Mouse (Mus musculus): ENCODE data around the gene Grb2. TPM values are rescaled to one million over a fixed set of nuclear protein-coding genes. Genes with fewer than 3 reads are reported as not detected.
A peak's percentile ranks its signal among the peaks of the same experiment; 100 is the strongest.
"Not testable (repeated sequence)": the region's sequence is repeated elsewhere in the genome, so short reads cannot be mapped to it uniquely, and the experiment has no call there.

Grb2 gene
- total RNA-seq, 2 experiments from 2014 or later: 184 to 203 TPM

DNA sequence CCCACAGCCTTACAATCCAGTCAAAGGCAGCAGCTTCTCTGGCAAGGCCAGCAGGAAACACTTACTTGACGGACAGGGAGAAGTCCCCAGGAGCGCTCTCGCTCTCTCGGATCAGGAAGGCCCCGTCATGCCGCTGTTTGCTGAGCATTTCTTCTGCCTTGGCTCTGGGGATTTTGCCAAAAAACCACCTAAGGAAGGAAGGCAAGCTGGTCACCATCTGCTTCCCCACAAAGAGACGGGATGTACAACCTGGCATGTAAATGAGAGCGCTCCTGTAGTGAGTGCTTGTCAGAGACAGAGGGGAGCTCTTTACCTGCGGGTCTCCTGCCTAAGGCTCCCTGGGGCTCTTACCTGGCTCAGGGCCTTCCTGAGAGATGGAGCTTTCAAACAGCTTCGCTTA is 58.7 kb downstream of the Grb2 start:
- peak; percentile 37 to 61 for DNase-seq (ENCODE audit: low spot score in 2 of 2)

GRCm38 (mm10) chr11:115647459-115647858 is 60.9 kb downstream of the Grb2 start:
- peak in 1 of 2 experiments; percentile 77 for DNase-seq (ENCODE audit: low spot score in 2 of 2)

DNA sequence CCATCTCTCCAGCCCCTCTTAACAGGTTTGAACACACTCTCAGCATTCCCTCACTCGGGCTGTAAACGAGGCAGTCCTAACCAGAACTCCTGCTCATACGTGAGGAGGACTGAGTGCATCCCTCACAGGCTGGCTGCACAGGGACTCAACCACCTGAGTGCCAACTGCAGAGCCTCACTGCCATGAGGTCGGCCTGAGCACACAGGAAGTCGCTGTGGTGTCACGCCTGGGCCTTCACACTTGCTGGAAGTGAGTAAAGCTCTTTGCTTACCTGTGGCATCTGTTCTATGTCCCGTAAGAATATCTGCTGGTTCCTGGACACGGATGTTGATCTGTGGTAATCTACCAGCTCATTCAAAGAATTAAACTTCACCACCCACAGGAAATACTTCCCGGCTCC is 62.0 kb downstream of the Grb2 start:
- DNase-seq (ENCODE audit: low spot score in 2 of 2): no peak

DNA sequence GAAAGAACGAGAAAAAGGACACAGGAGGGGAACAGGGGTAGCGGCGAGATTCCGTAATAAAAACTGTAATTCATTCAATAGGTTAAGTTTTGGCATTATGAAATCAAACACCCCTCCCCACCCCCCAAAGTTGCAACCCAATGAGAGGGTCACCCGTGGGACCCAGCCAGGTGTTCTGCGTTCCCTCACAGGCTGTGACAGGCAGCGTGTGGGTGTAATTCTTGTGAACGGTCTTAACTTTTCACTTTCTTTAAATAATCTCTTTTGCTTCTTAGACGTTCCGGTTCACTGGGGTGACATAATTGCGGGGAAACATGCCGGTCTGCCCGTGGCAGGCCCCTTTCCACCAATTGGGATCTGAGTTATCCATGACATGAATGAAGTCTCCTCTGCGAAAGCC is 62.9 kb downstream of the Grb2 start:
- not testable (repeated sequence) for DNase-seq (ENCODE audit: low spot score in 2 of 2)

- no peak for DNase-seq (ENCODE audit: low spot score in 2 of 2)
Observed at GRCm38 (mm10) chr11:115644308-115644707, 64.1 kb downstream of the Grb2 start.

GRCm38 (mm10) chr11:115643265-115643664 is 65.1 kb downstream of the Grb2 start:
- no peak for DNase-seq (ENCODE audit: low spot score in 2 of 2)

- DNase-seq (ENCODE audit: low spot score in 2 of 2): no peak
Observed at GRCm38 (mm10) chr11:115642705-115643104, 65.7 kb downstream of the Grb2 start.

DNA sequence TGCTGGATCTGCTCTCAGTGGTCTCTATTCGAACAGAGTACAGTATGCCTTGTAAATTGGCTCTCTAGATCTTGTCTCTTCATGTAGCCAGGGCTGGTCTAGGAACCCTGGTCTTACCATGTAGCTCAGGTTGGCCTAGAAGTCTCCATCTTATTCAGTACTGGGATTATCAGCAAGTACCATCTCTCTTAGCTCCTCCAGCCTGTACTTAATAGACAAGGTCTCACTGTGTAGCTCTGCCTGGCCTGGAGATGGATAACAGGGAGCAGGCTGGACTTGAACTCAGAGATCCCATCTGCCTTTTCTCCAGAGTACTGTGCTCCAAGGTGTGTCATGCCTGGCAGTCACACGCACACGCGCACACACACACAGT is 66.7 kb downstream of the Grb2 start:
- no peak for DNase-seq (ENCODE audit: low spot score in 2 of 2)

- no peak for DNase-seq (ENCODE audit: low spot score in 2 of 2)
Observed at GRCm38 (mm10) chr11:115640978-115641663, 67.3 kb downstream of the Grb2 start.

DNA sequence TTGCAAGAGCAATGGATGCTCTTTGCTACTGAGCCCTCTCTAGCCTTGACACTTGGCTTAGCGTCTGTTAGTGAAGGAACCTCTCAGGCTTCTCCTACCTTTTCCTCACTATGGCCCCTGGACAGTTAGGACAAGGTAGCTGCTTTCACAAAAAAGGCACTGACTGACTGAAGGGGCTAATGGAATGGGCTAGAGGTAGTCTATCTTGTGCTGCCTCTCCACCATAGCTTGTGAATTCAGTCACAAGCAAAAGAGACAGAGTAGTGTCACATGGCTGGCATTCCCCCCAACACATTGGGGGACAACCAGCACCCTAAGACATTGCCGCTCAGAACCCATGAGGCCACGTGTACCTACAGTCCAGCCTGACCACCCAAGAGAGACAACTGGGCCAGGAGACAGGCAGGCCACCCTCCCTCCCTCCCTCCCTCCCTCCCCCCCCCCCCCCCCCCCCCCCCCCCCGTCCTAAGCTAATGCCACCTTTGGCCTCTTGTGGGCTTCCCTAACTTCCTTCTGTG is 68.0 kb downstream of the Grb2 start:
- DNase-seq (ENCODE audit: low spot score in 2 of 2): no peak

- DNase-seq (ENCODE audit: low spot score in 2 of 2): no peak
Observed at GRCm38 (mm10) chr11:115639540-115639939, 68.9 kb downstream of the Grb2 start.

GRCm38 (mm10) chr11:115638498-115639409 is 69.6 kb downstream of the Grb2 start:
- no peak for DNase-seq (ENCODE audit: low spot score in 2 of 2)

- DNase-seq (ENCODE audit: low spot score in 2 of 2): no peak
Observed at GRCm38 (mm10) chr11:115636960-115637359, 71.4 kb downstream of the Grb2 start.

DNA sequence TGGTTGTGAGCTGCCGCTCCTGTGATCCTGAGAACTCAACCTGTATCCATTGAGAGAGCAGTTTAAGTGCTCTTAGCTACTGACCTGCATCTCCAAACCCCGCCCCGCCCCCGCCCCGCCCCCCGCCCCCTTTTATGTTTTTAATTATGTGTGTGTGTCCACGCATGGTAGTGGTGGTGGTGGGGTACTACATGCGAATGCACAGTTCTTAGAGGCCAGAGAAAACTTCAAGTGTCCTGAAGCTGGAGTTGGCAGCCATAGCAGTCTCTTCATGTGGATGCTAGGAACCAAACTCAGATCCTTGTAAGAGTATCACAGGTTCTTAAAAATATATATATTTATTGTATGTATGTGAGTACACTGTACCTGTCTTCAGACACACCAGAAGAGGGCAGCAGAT is 72.9 kb downstream of the Grb2 start:
- DNase-seq (ENCODE audit: low spot score in 2 of 2): no peak

DNA sequence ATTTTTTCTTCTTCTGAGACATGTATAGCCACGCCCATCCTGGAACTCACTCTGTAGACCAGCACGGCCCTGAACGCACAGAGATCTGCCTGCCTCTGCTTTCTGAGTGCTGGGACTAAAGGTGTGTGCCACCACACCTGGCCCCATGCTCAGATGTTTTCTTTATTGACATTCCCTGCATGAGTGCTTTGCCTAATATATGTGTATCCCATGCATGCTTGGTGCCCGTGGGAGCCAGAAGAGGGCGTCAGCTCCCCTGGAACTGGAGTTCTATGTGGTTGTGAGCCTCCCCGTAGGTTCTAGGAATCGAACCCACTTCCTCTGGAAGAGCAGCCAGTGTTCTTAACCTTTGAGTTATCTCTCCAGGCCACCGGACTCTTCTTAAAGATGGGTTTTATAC is 73.4 kb downstream of the Grb2 start:
- no peak for DNase-seq (ENCODE audit: low spot score in 2 of 2)

DNA sequence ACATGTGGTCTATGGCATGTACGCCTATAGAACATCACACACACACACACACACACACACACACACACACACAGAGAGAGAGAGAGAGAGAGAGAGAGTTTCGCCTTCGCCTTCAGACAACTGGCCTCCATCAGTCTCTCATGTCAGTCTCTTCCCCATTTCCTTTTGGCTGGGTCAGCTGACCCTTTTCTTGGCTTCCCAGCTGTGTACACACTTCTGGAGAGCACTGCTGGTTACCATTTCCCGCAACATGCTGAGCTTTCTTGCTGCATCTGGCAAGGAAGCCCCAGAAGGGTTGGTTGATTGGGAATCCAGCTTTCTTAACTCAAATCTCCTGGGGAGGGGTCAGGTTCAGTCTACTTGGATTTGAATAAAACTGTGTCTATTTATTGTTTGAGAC is 74.3 kb downstream of the Grb2 start:
- DNase-seq (ENCODE audit: low spot score in 2 of 2): no peak

DNA sequence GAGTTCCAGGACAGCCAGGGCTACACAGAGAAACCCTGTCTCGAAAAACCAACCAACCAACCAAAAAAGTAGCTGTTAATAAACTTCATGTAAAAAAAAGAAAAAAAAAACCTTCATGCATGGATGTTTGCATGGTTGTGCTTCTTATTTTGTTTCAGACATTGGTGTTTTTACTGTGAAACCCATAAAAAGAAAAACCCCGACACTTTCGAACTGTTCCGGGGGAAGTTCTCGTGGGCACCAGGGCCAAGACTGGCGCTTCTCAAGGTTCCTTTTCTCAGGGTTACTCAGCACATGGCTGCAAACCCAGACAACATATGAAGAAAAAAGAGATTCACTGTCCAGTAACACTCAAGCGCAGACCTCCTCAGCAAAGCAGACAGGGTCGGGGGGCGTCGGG is 75.5 kb downstream of the Grb2 start:
- DNase-seq (ENCODE audit: low spot score in 2 of 2): no peak

DNA sequence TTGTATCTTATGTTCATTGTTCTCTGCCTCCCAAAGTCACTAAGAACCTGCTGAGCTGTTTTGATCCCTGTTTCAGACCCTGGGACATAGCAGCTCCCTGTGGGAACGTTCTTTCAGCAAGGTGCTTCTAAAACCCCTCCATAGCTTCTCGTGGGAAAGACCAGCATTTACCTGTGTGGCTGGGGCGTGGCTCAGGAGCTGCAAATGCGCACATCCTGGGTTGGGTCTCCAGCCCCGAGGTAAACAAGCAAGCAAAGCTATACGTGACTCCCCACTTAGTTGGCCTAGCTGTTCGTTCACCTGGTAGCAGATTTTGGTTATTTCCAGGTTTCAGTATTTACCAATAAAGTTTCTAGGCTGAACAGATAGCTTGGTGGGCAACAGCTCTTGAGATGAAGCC is 76.2 kb downstream of the Grb2 start:
- no peak for DNase-seq (ENCODE audit: low spot score in 2 of 2)

- peak in 1 of 2 experiments; percentile 51 for DNase-seq (ENCODE audit: low spot score in 2 of 2)
Observed at GRCm38 (mm10) chr11:115631505-115631890, 76.9 kb downstream of the Grb2 start.

DNA sequence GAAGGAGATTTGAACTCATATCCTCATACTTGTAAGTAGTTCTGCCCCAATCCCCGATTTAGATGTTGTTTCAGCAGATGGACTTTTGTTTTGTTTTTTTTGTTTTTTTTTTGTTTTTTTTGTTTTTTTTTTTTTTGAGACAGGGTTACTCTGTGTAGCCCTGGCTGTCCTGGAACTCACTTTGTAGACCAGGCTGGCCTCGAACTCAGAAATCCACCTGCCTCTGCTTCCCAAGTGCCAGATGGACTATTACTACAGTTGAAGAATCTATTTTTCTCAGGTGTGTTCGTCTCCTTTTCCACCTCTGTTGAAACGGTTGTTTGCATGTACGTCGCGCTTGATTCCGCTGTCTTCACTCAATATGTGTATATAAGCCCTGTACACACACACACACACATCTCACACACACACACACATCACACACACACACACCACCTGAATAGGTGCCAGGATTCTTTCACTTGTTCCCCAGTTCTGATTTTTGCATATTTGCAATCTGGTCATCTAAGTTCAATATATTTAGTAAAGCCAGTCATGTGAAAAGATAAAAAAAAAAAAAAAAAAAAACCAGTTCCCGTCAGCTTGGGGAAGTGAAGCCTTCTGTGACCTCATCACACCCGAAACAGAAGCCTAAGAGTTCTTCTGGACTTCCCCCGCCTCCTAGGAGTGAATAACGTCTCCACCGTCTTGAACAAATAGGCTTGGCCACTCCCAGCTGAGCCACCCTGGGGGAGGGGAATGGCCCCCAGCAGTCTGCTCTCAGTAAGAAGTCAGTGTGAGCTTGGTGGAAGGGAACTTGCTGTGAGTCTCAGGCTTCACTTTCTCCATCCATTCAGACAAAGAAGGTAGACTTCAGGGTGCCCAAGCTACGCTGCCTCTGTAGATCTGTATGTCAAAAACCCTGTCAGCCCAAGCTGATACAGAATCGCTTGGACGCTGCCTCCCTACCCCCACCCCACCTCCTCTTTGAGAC is 77.6 kb downstream of the Grb2 start:
- no peak for DNase-seq (ENCODE audit: low spot score in 2 of 2)

Measured in layer of hippocampus, adult 18-20 months (tissue).